Mouse (Mus musculus) myocyte (in vitro differentiated cells): ENCODE data around the gene Dynlt1a.
"Not testable (repeated sequence)": the region's sequence is repeated elsewhere in the genome, so short reads cannot be mapped to it uniquely, and the experiment has no call there.

Experiments
- E2F4 ChIP-seq: IDR thresholded peaks from one replicate; pipeline ENCODE4 v1.6.1; 2011; ENCODE audit warnings: mild to moderate bottlenecking, control low read depth, moderate library complexity; ENCODE audit not compliant: insufficient read depth
- POLR2A ChIP-seq: IDR thresholded peaks from one replicate; pipeline ENCODE4 v1.6.1; 2011; ENCODE audit warnings: low read depth, mild to moderate bottlenecking, control low read depth, moderate library complexity; ENCODE audit not compliant: insufficient read length
- TCF12 ChIP-seq: IDR thresholded peaks from one replicate; pipeline ENCODE4 v1.6.1; 2011; ENCODE audit warnings: mild to moderate bottlenecking, control low read depth; ENCODE audit not compliant: poor library complexity, insufficient read depth, severe bottlenecking
- USF1 ChIP-seq: IDR thresholded peaks from one replicate; pipeline ENCODE4 v1.6.1; 2011; ENCODE audit warnings: low read depth, mild to moderate bottlenecking, control low read depth, moderate library complexity

DNA sequence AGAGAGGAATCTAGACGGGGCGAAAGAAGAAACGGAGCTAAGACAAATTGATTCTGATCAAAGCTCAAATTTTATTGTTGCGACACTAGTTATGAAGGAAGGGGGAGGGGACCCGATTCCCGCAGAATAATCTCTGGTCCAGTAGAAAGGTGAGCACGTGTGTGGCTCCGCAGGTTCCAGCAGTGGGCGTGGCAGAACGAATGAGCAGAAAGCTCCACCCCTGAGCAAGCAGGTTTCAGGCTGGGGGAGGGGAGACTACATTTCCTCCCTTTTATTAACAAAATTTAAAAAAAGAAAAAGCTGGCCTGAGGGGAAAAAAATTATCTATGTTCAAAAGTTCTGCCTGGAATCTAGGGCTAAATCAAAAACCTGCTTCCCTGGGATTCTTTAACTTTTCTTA is 7.7 kb upstream of the Dynlt1a start:
- not testable (repeated sequence) for TF ChIP-seq USF1, POLR2A, E2F4, TCF12
